ENCODE assay signal across 8 mouse cellular contexts in genomic region chr7:65519788-65520563, GRCm38 (mm10). TPM values are rescaled to one million over a fixed set of nuclear protein-coding genes. Genes with fewer than 3 reads are reported as not detected.
A peak's percentile ranks its signal among the peaks of the same experiment; 100 is the strongest.
DNase-seq lines count a peak whose midpoint lies in the region; ATAC-seq and TF ChIP-seq lines count a peak whose summit lies in the region.
"Had no signal": no experiment of that assay in that cellular context is flagged by ENCODE, and none has a peak within 500 bp of the region (broad histone marks: within the 10 kb centered on the region; RNA-seq: fewer than 3 reads in every experiment).

No protein-coding gene starts in this region.

- H3K4me3 ChIP-seq in bone marrow, adult 2 months (replicated peaks; ENCODE audit: control insufficient read depth, low read depth, low read length), result no peak overlapping the region
- no peak overlapping the region for H3K4me3 ChIP-seq in embryonic facial prominence, embryonic 12.5 days
- no peak overlapping the region for H3K4me3 ChIP-seq in heart, embryonic 12.5 days
- no peak overlapping the region for H3K4me3 ChIP-seq in spleen, adult 2 months (ENCODE audit: extremely low read depth, insufficient read depth, insufficient read length)
- H3K4me3 ChIP-seq: limb, embryonic 15.5 days had no signal

- H3K9me3 ChIP-seq in embryonic facial prominence, embryonic 12.5 days, result no peaks in the 10 kb centered on the region
- no peaks in the 10 kb centered on the region for H3K9me3 ChIP-seq in heart, embryonic 12.5 days (replicated peaks)
- H3K9me3 ChIP-seq: limb, embryonic 15.5 days had no signal

- DNase-seq in MN1 (ENCODE audit: low spot score), result peak; percentile 63
- peak; percentile 58 to 80 for DNase-seq in layer of hippocampus, postnatal 25 days (ENCODE audit: extremely low spot score in 1 of 2, low spot score in 1 of 2)
- DNase-seq in spleen, adult 2 months (ENCODE audit: low read depth in 1 of 2, low spot score in 2 of 2), result peak in 1 of 2 experiments; percentile 21

- TF ChIP-seq POLR2A in bone marrow, adult 2 months (IDR thresholded peaks at IDR 0.05; ENCODE audit: borderline replicate concordance, control insufficient read depth, low read depth, low read length), result no peak
- no peak for TF ChIP-seq POLR2A in spleen, adult 2 months (IDR thresholded peaks at IDR 0.05; ENCODE audit: low read depth, low read length)

- no peak overlapping the region for H3K9ac ChIP-seq in embryonic facial prominence, embryonic 12.5 days
- no peak overlapping the region for H3K9ac ChIP-seq in heart, embryonic 12.5 days
- H3K9ac ChIP-seq: limb, embryonic 15.5 days had no signal

- ATAC-seq in embryonic facial prominence, embryonic 12.5 days (ENCODE audit: insufficient number of reproducible peaks, insufficient read depth, low FRiP score, low TSS enrichment), result 0 out of 2 replicates have a peak, but pooled peaks have one; percentile 56
- ATAC-seq in heart, embryonic 12.5 days (ENCODE audit: insufficient number of reproducible peaks, low FRiP score), result 0 out of 2 replicates have a peak, but pooled peaks have one; percentile 22
- peak; percentile 95 for ATAC-seq in megakaryocyte progenitor cell, adult 5-6 weeks (replicated peaks; ENCODE audit: poor library complexity)

- no peaks in the 10 kb centered on the region for H3K4me1 ChIP-seq in bone marrow, adult 2 months (ENCODE audit: control insufficient read depth, insufficient read depth, low read length)
- H3K4me1 ChIP-seq in embryonic facial prominence, embryonic 12.5 days, result no peaks in the 10 kb centered on the region
- no peaks in the 10 kb centered on the region for H3K4me1 ChIP-seq in heart, embryonic 12.5 days (replicated peaks)
- no peaks in the 10 kb centered on the region for H3K4me1 ChIP-seq in spleen, adult 2 months (ENCODE audit: control insufficient read depth, insufficient read depth, insufficient read length)
- H3K4me1 ChIP-seq: limb, embryonic 15.5 days had no signal

- peaks cover 7% of the 10 kb centered on the region; the same call in 1 of the 2 replicates for H3K27me3 ChIP-seq in embryonic facial prominence, embryonic 12.5 days
- peaks cover 24% of the 10 kb centered on the region for H3K27me3 ChIP-seq in heart, embryonic 12.5 days (replicated peaks)
- no peaks in the 10 kb centered on the region for H3K27me3 ChIP-seq in spleen, adult 2 months (ENCODE audit: control insufficient read depth, insufficient read depth, low read length)
- H3K27me3 ChIP-seq: limb, embryonic 15.5 days had no signal

- TF ChIP-seq CTCF in bone marrow, adult 2 months (IDR thresholded peaks at IDR 0.05; ENCODE audit: control insufficient read depth, insufficient read depth, low read length), result peak; percentile 82
- TF ChIP-seq CTCF in spleen, adult 2 months (IDR thresholded peaks at IDR 0.05; ENCODE audit: extremely low read depth, insufficient read depth, insufficient read length, insufficient replicate concordance), result peak; percentile 82; the same call in 1 of the 2 replicates

- H3K36me3 ChIP-seq in embryonic facial prominence, embryonic 12.5 days, result no peaks in the 10 kb centered on the region
- no peaks in the 10 kb centered on the region for H3K36me3 ChIP-seq in heart, embryonic 12.5 days
- H3K36me3 ChIP-seq in spleen, adult 2 months (ENCODE audit: control insufficient read depth, insufficient read depth, low read length), result no peaks in the 10 kb centered on the region
- H3K36me3 ChIP-seq: limb, embryonic 15.5 days had no signal

- H3K4me2 ChIP-seq in embryonic facial prominence, embryonic 12.5 days (replicated peaks), result no peak overlapping the region
- no peak overlapping the region for H3K4me2 ChIP-seq in heart, embryonic 12.5 days
- H3K4me2 ChIP-seq: limb, embryonic 15.5 days had no signal

- H3K27ac ChIP-seq in bone marrow, adult 2 months (ENCODE audit: control insufficient read depth, insufficient read depth, low read depth, low read length, poor library complexity), result no peak overlapping the region
- no peak overlapping the region for H3K27ac ChIP-seq in embryonic facial prominence, embryonic 12.5 days
- no peak overlapping the region for H3K27ac ChIP-seq in heart, embryonic 12.5 days (ENCODE audit: poor library complexity, severe bottlenecking)
- H3K27ac ChIP-seq in spleen, adult 2 months (ENCODE audit: insufficient read depth, low read length), result no peak overlapping the region
- H3K27ac ChIP-seq: limb, embryonic 15.5 days had no signal

- 39% methylated on average over 12 of the region's 12 CpGs for WGBS in bone marrow, adult 2 months
- 44% methylated on average over 12 of the region's 12 CpGs for WGBS in embryonic facial prominence, embryonic 12.5 days
- 35% methylated on average over 12 of the region's 12 CpGs for WGBS in heart, embryonic 12.5 days
- 45% methylated on average over 12 of the region's 12 CpGs for WGBS in spleen, adult 2 months

RNA-seq across cellular contexts. Expression of gene Tjp1, which starts 7.6 kb away (rescaled TPM):
- polyA plus RNA-seq in bone marrow, adult 2 months (2011; ENCODE audit: insufficient read depth, insufficient read length, low replicate concordance, missing spikeins), result 1.2 and 16.9 TPM in 2 replicates
- 23.1 and 27.6 TPM in 2 replicates for polyA plus RNA-seq in embryonic facial prominence, embryonic 12.5 days (2016; fragmentation: Nextera tagmentation; extraction: Ambion mirVana)
- polyA plus RNA-seq in heart, embryonic 12.5 days (2016; fragmentation: Nextera tagmentation; extraction: Ambion mirVana), result 35.5 and 41.4 TPM in 2 replicates
- 100 to 1,000 TPM; 149 to 169 TPM for total RNA-seq in layer of hippocampus, postnatal 25 days (2021)
- total RNA-seq in megakaryocyte progenitor cell, adult 5-6 weeks (2015), result 1.4 TPM in 2 replicates
- 0.71 and 4.8 TPM in 2 replicates for total RNA-seq in megakaryocyte progenitor cell, adult 5-6 weeks (2017)
- polyA plus RNA-seq in spleen, adult 2 months (2012; rRNA removed), result 2.3 TPM in 2 replicates

Comparison
In these comparisons a context has a peak if more than half of its experiments do, and no peak if none do; other contexts are left out.
1. ATAC-seq: peak in every context shown above with its lines; median percentile 95 in megakaryocyte progenitor cell, adult 5-6 weeks; 56 in embryonic facial prominence, embryonic 12.5 days; 22 in heart, embryonic 12.5 days.